8 mouse cellular contexts compared by ENCODE assay signal in the genomic region with DNA sequence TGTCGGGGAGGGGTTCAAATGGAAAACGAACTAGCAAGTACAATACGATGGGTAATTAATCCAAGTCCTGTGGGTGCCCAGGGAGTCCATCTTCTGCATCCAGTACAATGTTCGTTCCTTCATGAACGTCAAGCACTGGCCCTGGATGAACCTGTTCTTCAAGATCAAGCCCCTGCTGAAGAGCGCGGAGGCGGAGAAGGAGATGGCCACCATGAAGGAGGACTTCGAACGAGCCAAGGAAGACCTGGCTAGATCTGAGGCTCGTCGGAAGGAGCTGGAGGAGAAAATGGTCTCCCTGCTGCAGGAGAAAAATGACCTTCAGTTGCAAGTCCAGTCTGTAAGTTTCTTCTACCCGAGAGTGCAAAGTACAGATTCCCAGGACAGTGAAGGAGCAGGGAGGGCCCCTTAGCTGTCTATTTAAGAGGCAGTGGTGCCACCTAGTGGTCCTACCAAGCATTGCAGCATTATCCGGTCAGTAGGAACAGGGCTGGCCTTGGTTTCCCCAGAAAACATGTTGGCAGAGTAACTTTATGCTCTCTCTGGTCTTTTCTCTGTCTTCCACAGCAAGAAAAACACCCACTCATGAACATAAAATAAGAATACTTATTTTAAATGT. TPM values are rescaled to one million over a fixed set of nuclear protein-coding genes. Genes with fewer than 3 reads are reported as not detected.
DNase-seq lines count a peak whose midpoint lies in the region; ATAC-seq lines count a peak whose summit lies in the region.

No protein-coding gene starts in this region.

- H3K4me2 ChIP-seq in embryonic facial prominence, embryonic 11.5 days (ENCODE audit: low read depth, low read length), result no peak overlapping the region
- H3K4me2 ChIP-seq in kidney, embryonic 15.5 days, result no peak overlapping the region
- peak overlapping the region; percentile 37 for H3K4me2 ChIP-seq in limb, embryonic 13.5 days (replicated peaks)
- no peak overlapping the region for H3K4me2 ChIP-seq in neural tube, embryonic 14.5 days (ENCODE audit: low read depth, low read length)

- H3K4me1 ChIP-seq in embryonic facial prominence, embryonic 11.5 days (ENCODE audit: control insufficient read depth, insufficient read depth, low read length), result no peaks in the 10 kb centered on the region
- H3K4me1 ChIP-seq in kidney, embryonic 15.5 days, result no peaks in the 10 kb centered on the region
- H3K4me1 ChIP-seq in limb, embryonic 13.5 days, result no peaks in the 10 kb centered on the region
- H3K4me1 ChIP-seq in neural tube, embryonic 14.5 days (ENCODE audit: control insufficient read depth, insufficient read depth, low read length), result no peaks in the 10 kb centered on the region

- H3K9me3 ChIP-seq in embryonic facial prominence, embryonic 11.5 days (replicated peaks; ENCODE audit: control insufficient read depth, low read length), result no peaks in the 10 kb centered on the region
- no peaks in the 10 kb centered on the region for H3K9me3 ChIP-seq in kidney, embryonic 15.5 days (replicated peaks)
- H3K9me3 ChIP-seq in limb, embryonic 13.5 days, result no peaks in the 10 kb centered on the region
- H3K9me3 ChIP-seq in neural tube, embryonic 14.5 days (ENCODE audit: control insufficient read depth, low read length), result no peaks in the 10 kb centered on the region

- H3K4me3 ChIP-seq in embryonic facial prominence, embryonic 11.5 days (ENCODE audit: low read depth, low read length), result no peak overlapping the region
- no peak overlapping the region for H3K4me3 ChIP-seq in kidney, embryonic 15.5 days (replicated peaks)
- H3K4me3 ChIP-seq in limb, embryonic 13.5 days, result no peak overlapping the region
- no peak overlapping the region for H3K4me3 ChIP-seq in neural tube, embryonic 14.5 days (ENCODE audit: low read depth, low read length)

- H3K9ac ChIP-seq in embryonic facial prominence, embryonic 11.5 days (replicated peaks; ENCODE audit: low read length), result no peak overlapping the region
- no peak overlapping the region for H3K9ac ChIP-seq in kidney, embryonic 15.5 days
- no peak overlapping the region for H3K9ac ChIP-seq in limb, embryonic 13.5 days
- H3K9ac ChIP-seq in neural tube, embryonic 14.5 days (replicated peaks; ENCODE audit: low read depth, low read length), result no peak overlapping the region

- ATAC-seq in embryonic facial prominence, embryonic 11.5 days (replicated peaks; ENCODE audit: insufficient number of reproducible peaks, low FRiP score, low TSS enrichment, low read depth), result 0 out of 2 replicates have a peak, but pooled peaks have one; percentile 39
- peak; percentile 62 for ATAC-seq in kidney, embryonic 15.5 days (replicated peaks; ENCODE audit: low FRiP score)
- peak; percentile 51; the same call in 1 of the 2 replicates for ATAC-seq in limb, embryonic 13.5 days (ENCODE audit: low FRiP score, low read depth)
- ATAC-seq in neural tube, embryonic 14.5 days (ENCODE audit: low read depth), result peak; percentile 74

- peak; percentile 10 for DNase-seq in CD4-positive helper T cell, adult 2 months (ENCODE audit: low read depth, low spot score)
- DNase-seq in adrenal gland, postnatal 4 days (ENCODE audit: low spot score in 2 of 2), result peak; percentile 52 to 53
- DNase-seq in embryonic facial prominence, embryonic 11.5 days (ENCODE audit: low spot score), result peak; percentile 90
- DNase-seq in heart, adult 8-10 months (ENCODE audit: low spot score), result peak; percentile 51
- DNase-seq in testis, postnatal 14 days (ENCODE audit: low spot score), result peak; percentile 72

- H3K36me3 ChIP-seq in embryonic facial prominence, embryonic 11.5 days (replicated peaks; ENCODE audit: control insufficient read depth, insufficient read depth, low read depth, low read length), result no peaks in the 10 kb centered on the region
- H3K36me3 ChIP-seq in kidney, embryonic 15.5 days, result no peaks in the 10 kb centered on the region
- H3K36me3 ChIP-seq in limb, embryonic 13.5 days, result no peaks in the 10 kb centered on the region
- no peaks in the 10 kb centered on the region for H3K36me3 ChIP-seq in neural tube, embryonic 14.5 days (ENCODE audit: control insufficient read depth, insufficient read depth, low read length)

- H3K27ac ChIP-seq in embryonic facial prominence, embryonic 11.5 days (replicated peaks; ENCODE audit: low read depth, low read length), result no peak overlapping the region
- H3K27ac ChIP-seq in kidney, embryonic 15.5 days, result no peak overlapping the region
- no peak overlapping the region for H3K27ac ChIP-seq in limb, embryonic 13.5 days
- no peak overlapping the region for H3K27ac ChIP-seq in neural tube, embryonic 14.5 days (ENCODE audit: low read depth, low read length)

- WGBS in embryonic facial prominence, embryonic 11.5 days, result 51% methylated on average over 14 of the region's 14 CpGs
- 52% methylated on average over 14 of the region's 14 CpGs for WGBS in kidney, embryonic 15.5 days
- 51% methylated on average over 14 of the region's 14 CpGs for WGBS in limb, embryonic 13.5 days
- 55% methylated on average over 14 of the region's 14 CpGs for WGBS in neural tube, embryonic 14.5 days

- no peaks in the 10 kb centered on the region for H3K27me3 ChIP-seq in embryonic facial prominence, embryonic 11.5 days (ENCODE audit: control insufficient read depth, insufficient read depth, low read length)
- peaks cover 5% of the 10 kb centered on the region; the same call in 1 of the 2 replicates for H3K27me3 ChIP-seq in kidney, embryonic 15.5 days
- H3K27me3 ChIP-seq in limb, embryonic 13.5 days, result peaks cover 5% of the 10 kb centered on the region; the same call in 1 of the 2 replicates
- no peaks in the 10 kb centered on the region for H3K27me3 ChIP-seq in neural tube, embryonic 14.5 days (ENCODE audit: control insufficient read depth, insufficient read depth, low read length)

RNA-seq across cellular contexts. Expression of a gene that starts 28.8 kb away (rescaled TPM):
- total RNA-seq in adrenal gland, postnatal 4 days (2021), result under 1 TPM in 1 of 2 experiments, not detected in 1; 0.51 TPM
- polyA plus RNA-seq in embryonic facial prominence, embryonic 11.5 days (2014; fragmentation: Nextera tagmentation; extraction: Ambion mirVana), result not detected in 2 replicates
- total RNA-seq in heart, adult 8-10 months (2022), result under 1 TPM in 1 of 4 experiments, not detected in 3; 0.47 TPM
- 0.03 and 0.13 TPM in 2 replicates for polyA plus RNA-seq in kidney, embryonic 15.5 days (2015; fragmentation: Nextera tagmentation; extraction: Ambion mirVana)
- 0.26 and 0.38 TPM in 2 replicates for polyA plus RNA-seq in limb, embryonic 13.5 days (2015; fragmentation: Nextera tagmentation; extraction: Ambion mirVana)
- 0.04 and 0.20 TPM in 2 replicates for polyA plus RNA-seq in neural tube, embryonic 14.5 days (2014; fragmentation: Nextera tagmentation; extraction: Ambion mirVana)

Comparison
In these comparisons a context has a peak if more than half of its experiments do, and no peak if none do; other contexts are left out.
1. DNase-seq: peak in every context shown above with its lines; median percentile 90 in embryonic facial prominence, embryonic 11.5 days; 72 in testis, postnatal 14 days; 52 in adrenal gland, postnatal 4 days; 51 in heart, adult 8-10 months; 10 in CD4-positive helper T cell, adult 2 months.